In the genomic region with DNA sequence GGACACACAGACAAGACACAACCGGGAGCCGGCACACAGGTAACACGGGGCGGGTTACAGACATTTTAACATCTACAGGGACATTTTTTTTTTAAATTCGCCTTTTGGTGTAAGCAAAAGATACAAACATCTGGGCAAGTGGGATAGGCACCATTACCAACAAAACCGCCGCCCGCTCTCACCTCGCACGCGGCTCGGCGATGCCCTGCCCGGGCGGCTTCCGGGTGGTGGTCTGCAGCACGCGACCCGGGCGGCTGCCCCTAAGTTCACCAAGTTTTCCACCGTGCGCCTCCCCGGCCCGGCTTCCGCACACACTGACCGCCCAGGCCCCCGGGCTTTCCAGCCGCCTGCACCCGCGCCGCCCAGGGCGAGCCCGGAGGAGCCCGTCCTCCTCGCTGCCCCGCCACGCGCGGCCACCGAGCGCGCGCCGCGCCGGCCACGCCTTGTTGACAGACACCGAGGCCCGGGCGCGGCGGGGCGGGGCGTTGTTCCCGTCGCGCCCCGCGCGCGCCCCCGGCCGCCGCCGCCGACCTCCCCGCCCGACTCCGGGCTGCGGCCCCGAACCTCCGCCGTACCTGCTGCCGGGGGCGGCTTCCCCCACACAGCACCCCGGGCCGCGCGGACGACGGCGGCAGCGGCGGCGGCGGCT, we compare ENCODE assay signal across 8 mouse cellular contexts. TPM values are rescaled to one million over a fixed set of nuclear protein-coding genes. Genes with fewer than 3 reads are reported as not detected.
DNase-seq lines count a peak whose midpoint lies in the region; ATAC-seq and TF ChIP-seq lines count a peak whose summit lies in the region.

No protein-coding gene starts in this region.

- in situ Hi-C loops in Patski (cut with MboI; ENCODE audit: low pct_unique_long_range_greater_than_20kb), result loop anchor here (25.0 kb wide), 1 partner anchor 414 kb away; the partner anchor contains the start of gene Scel

- ATAC-seq in Patski, result peak; percentile 57
- ATAC-seq in hindbrain, embryonic 12.5 days (ENCODE audit: low FRiP score), result peak; percentile 84

- H3K4me3 ChIP-seq in hindbrain, embryonic 12.5 days, result peak overlapping the region; percentile 85
- peak overlapping the region; percentile 80 for H3K4me3 ChIP-seq in macrophage (ENCODE audit: inconsistent target)

- peaks cover 20% of the 10 kb centered on the region for H3K4me1 ChIP-seq in hindbrain, embryonic 12.5 days

- H3K9ac ChIP-seq in hindbrain, embryonic 12.5 days, result peak overlapping the region; percentile 98

- peak overlapping the region; percentile 65 for H3K4me2 ChIP-seq in hindbrain, embryonic 12.5 days (replicated peaks)

- H3K27me3 ChIP-seq in Patski, result no peaks in the 10 kb centered on the region
- no peaks in the 10 kb centered on the region for H3K27me3 ChIP-seq in hindbrain, embryonic 12.5 days

- H3K79me2 ChIP-seq in macrophage (ENCODE audit: inconsistent target), result peaks cover 49% of the 10 kb centered on the region

- H3K27ac ChIP-seq in hindbrain, embryonic 12.5 days, result peak overlapping the region; percentile 98
- peak overlapping the region; percentile 60 for H3K27ac ChIP-seq in macrophage

- 0 out of 2 replicates have a peak, but pooled peaks cover 5% of the 10 kb centered on the region for H3K36me3 ChIP-seq in hindbrain, embryonic 12.5 days
- H3K36me3 ChIP-seq in macrophage (ENCODE audit: inconsistent target), result peaks cover 9% of the 10 kb centered on the region; the same call in 1 of the 2 replicates

- no peak for TF ChIP-seq CTCF in Patski (IDR thresholded peaks at IDR 0.05)

- no peaks in the 10 kb centered on the region for H3K9me3 ChIP-seq in hindbrain, embryonic 12.5 days (replicated peaks)

- no peak for DNase-seq in Patski (ENCODE audit: low read depth, low spot score)
- peak; percentile 90 for DNase-seq in cerebellum, adult 9-11 months
- DNase-seq in frontal cortex, postnatal 10 days (ENCODE audit: low spot score in 2 of 2), result peak; percentile 54 to 76
- peak; percentile 74 to 89 for DNase-seq in left cerebral cortex, adult 18-20 months (ENCODE audit: low spot score in 2 of 2)
- peak; percentile 69 for DNase-seq in retina, postnatal 7 days (ENCODE audit: low read depth, low spot score)
- peak; percentile 91 for DNase-seq in urinary bladder, postnatal 14 days (ENCODE audit: low spot score)

- CTCF ChIA-PET in Patski (lab: Charles Lee), result interaction anchor here (1.0 to 1.3 kb wide), 4 partner anchors 10 to 86 kb away, joined by 3 to 7 read pairs (median 4); no protein-coding TSS in a partner anchor

- POLR2A ChIA-PET in Patski (lab: Charles Lee), result no interaction called here

- under 1% methylated on average over 80 of the region's 86 CpGs for WGBS in hindbrain, embryonic 12.5 days
- WGBS in macrophage (ENCODE audit: missing documents), result under 1% methylated on average over 75 of the region's 86 CpGs

RNA-seq across cellular contexts. Expression of gene Fbxl3, which starts 0.7 kb away (rescaled TPM):
- polyA plus RNA-seq in Patski (2021) (59.6 TPM), macrophage (2018) (27.5 to 57.4 TPM (median 29.6 TPM) in 3 replicates)
- 32.4 and 34.5 TPM in 2 replicates for polyA plus RNA-seq in hindbrain, embryonic 12.5 days (2016; fragmentation: Nextera tagmentation; extraction: Ambion mirVana)
- 10 to 100 TPM; 95.1 to 97.8 TPM for total RNA-seq in left cerebral cortex, adult 18-20 months (2021)
- 100 to 1,000 TPM; 139 to 437 (median 255) TPM for total RNA-seq in macrophage (2018; cell fraction: chromatin; rRNA removed)
- 10 to 100 TPM; 30.9 to 98.7 (median 59.1) TPM for total RNA-seq in macrophage (2018; cell fraction: cytosol; rRNA removed)
- total RNA-seq in macrophage (2018; cell fraction: nucleus; rRNA removed), result 100 to 1,000 TPM in 25 of 26 experiments, 10 to 100 TPM in 1; 89.1 to 303 (median 191) TPM

RNA-seq across cellular contexts. Expression of gene Cln5, which starts 28.7 kb away (rescaled TPM):
- 33.2 TPM for polyA plus RNA-seq in Patski (2021)
- polyA plus RNA-seq in hindbrain, embryonic 12.5 days (2016; fragmentation: Nextera tagmentation; extraction: Ambion mirVana), result 23.0 and 25.2 TPM in 2 replicates
- 10 to 100 TPM; 11.1 to 12.3 TPM for total RNA-seq in left cerebral cortex, adult 18-20 months (2021)
- total RNA-seq in macrophage (2018; cell fraction: chromatin; rRNA removed), result 100 to 1,000 TPM in 4 of 26 experiments, 10 to 100 TPM in 22; 23.3 to 150 (median 64.8) TPM
- total RNA-seq in macrophage (2018; cell fraction: cytosol; rRNA removed), result 100 to 1,000 TPM; 102 to 195 (median 120) TPM
- 100 to 1,000 TPM in 22 of 26 experiments, 10 to 100 TPM in 4; 76.2 to 217 (median 134) TPM for total RNA-seq in macrophage (2018; cell fraction: nucleus; rRNA removed)
- 76.7 to 111 TPM (median 104 TPM) in 3 replicates for polyA plus RNA-seq in macrophage (2018)

RNA-seq across cellular contexts. Expression of gene Acod1, which starts 51.9 kb away (rescaled TPM):
- polyA plus RNA-seq in Patski (2021), result 0.06 TPM
- not detected in 2 replicates for polyA plus RNA-seq in hindbrain, embryonic 12.5 days (2016; fragmentation: Nextera tagmentation; extraction: Ambion mirVana)
- not detected for total RNA-seq in left cerebral cortex, adult 18-20 months (2021)
- total RNA-seq in macrophage (2018; cell fraction: chromatin; rRNA removed), result 1,000 to 10,000 TPM in 9 of 26 experiments, 100 to 1,000 TPM in 11, 10 to 100 TPM in 4, 1 to 10 TPM in 2; 6.8 to 5,659 (median 647) TPM
- 1,000 to 10,000 TPM in 10 of 26 experiments, 100 to 1,000 TPM in 8, 10 to 100 TPM in 4, 1 to 10 TPM in 4; 5.8 to 5,279 (median 809) TPM for total RNA-seq in macrophage (2018; cell fraction: cytosol; rRNA removed)
- 1,000 to 10,000 TPM in 15 of 26 experiments, 100 to 1,000 TPM in 6, 10 to 100 TPM in 5; 13.1 to 5,165 (median 1,063) TPM for total RNA-seq in macrophage (2018; cell fraction: nucleus; rRNA removed)
- 12.2 to 32.9 TPM (median 13.4 TPM) in 3 replicates for polyA plus RNA-seq in macrophage (2018)

Comparison
In these comparisons a context has a peak if more than half of its experiments do, and no peak if none do; other contexts are left out.
1. RNA of gene Acod1, which starts 51.9 kb away (polyA plus RNA-seq): 12.2 to 32.9 TPM in macrophage; 0.06 TPM in Patski (single experiment) and not detected in hindbrain, embryonic 12.5 days; every median in the first group is over 10 times any median in the second.